Mouse (Mus musculus): ENCODE measurements around the gene Vmn1r235. TPM values are rescaled to one million over a fixed set of nuclear protein-coding genes. Genes with fewer than 3 reads are reported as not detected.
"Not testable (repeated sequence)": the region's sequence is repeated elsewhere in the genome, so short reads cannot be mapped to it uniquely, and the experiment has no call there.

Gene Vmn1r235
- polyA plus RNA-seq (2015; fragmentation: Nextera tagmentation; extraction: Ambion mirVana): not detected in 2 replicates

DNA sequence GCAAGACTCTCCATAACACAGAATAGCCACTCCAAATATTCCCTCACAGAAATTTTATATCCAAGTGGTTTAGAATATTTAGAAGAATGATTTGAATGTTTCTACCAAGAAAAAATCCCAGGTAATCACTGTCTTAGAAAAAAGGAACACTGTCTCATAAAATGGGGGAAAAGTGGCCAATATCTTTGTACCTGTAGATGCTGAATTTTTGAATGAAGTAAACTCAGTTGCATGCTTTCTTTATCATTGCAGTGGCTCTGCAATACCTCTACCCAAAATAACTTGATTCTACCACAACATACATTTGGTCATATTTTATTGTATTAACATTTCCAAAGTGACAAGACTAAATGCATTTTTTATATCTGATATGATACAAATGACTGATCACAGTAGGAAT lies at the start of gene Vmn1r235:
Vmn1r235 (plus strand) TSS at position 301 of the 400 bp plus-strand sequence.
- no peak within 1 kb of the TSS for H3K4me3 ChIP-seq (replicated peaks; ENCODE audit: low read length)
- no peak for ATAC-seq (ENCODE audit: insufficient read depth, low FRiP score)
- H3K9ac ChIP-seq (ENCODE audit: low read length): no peak within 1 kb of the TSS
- no peaks in the 10 kb centered on the region for H3K27me3 ChIP-seq (ENCODE audit: control insufficient read depth, insufficient read depth, low read length)
- no peak within 1 kb of the TSS for H3K4me2 ChIP-seq (ENCODE audit: low read depth, low read length)
- no peaks in the 10 kb centered on the region for H3K36me3 ChIP-seq (ENCODE audit: control insufficient read depth, insufficient read depth, low read length)
- no peaks in the 10 kb centered on the region for H3K4me1 ChIP-seq (ENCODE audit: control insufficient read depth, insufficient read depth, low read length)
- no peaks in the 10 kb centered on the region for H3K9me3 ChIP-seq (replicated peaks; ENCODE audit: control insufficient read depth, low read length)
- no peak within 1 kb of the TSS for H3K27ac ChIP-seq (ENCODE audit: low read length)

DNA sequence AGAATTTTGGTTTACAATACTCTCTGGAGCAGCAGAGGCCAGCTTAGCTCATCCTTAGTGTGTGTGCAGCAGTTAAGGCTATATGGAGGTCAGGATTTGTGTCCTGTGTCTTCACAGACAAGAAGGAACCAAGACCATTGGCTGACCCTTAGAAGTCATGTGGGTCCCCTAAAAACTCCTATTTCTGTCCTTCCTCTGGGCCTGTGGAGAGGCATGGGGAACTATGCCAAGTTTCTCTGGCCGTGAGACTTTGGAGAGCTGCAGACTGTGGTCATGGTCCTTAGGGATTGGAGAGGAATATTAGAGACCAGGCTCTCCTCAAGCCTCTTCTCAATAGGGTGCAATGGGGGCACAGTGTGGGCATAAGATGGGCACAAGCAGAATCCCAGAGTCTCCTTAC lies 45.1 kb upstream of the Vmn1r235 start:
- not testable (repeated sequence) for H3K4me3 ChIP-seq (replicated peaks; ENCODE audit: low read length); H3K27ac ChIP-seq (ENCODE audit: low read length); H3K27me3 ChIP-seq (ENCODE audit: control insufficient read depth, insufficient read depth, low read length); H3K9ac ChIP-seq (ENCODE audit: low read length); ATAC-seq (ENCODE audit: insufficient read depth, low FRiP score); H3K4me2 ChIP-seq (ENCODE audit: low read depth, low read length); H3K36me3 ChIP-seq (ENCODE audit: control insufficient read depth, insufficient read depth, low read length); H3K9me3 ChIP-seq (replicated peaks; ENCODE audit: control insufficient read depth, low read length); H3K4me1 ChIP-seq (ENCODE audit: control insufficient read depth, insufficient read depth, low read length)
- WGBS: 76% methylated on average over 1 of the region's 1 CpGs

DNA sequence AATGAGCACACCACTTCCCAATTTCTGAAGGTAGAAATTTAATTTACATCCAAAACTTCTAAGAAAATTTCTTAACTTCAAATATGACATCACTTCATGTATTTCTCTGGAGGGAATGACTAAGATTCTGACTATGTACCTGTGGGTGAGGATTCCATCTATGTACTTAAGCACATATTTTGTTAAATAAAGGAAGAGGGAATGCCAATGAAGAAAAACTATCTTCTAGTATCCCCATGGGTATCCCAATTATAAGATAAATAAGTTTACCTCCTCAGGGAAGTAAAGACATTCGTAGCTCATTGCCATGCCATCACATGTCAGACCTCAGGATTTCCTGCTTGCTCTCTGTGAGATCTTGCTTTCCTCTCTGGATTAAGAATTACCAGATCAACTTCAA lies 30.4 kb upstream of the Vmn1r235 start, which contains the start of gene Vmn1r234:
Vmn1r234 (plus strand) TSS at position 301 of the 400 bp plus-strand sequence.
- H3K36me3 ChIP-seq (ENCODE audit: control insufficient read depth, insufficient read depth, low read length): no peaks in the 10 kb centered on the region
- H3K4me3 ChIP-seq (replicated peaks; ENCODE audit: low read length): no peak within 1 kb of the TSS
- 77% methylated on average over 1 of the region's 1 CpGs for WGBS
- no peak within 1 kb of the TSS for H3K4me2 ChIP-seq (ENCODE audit: low read depth, low read length)
- ATAC-seq (ENCODE audit: insufficient read depth, low FRiP score): no peak
- H3K9ac ChIP-seq (ENCODE audit: low read length): no peak within 1 kb of the TSS
- H3K4me1 ChIP-seq (ENCODE audit: control insufficient read depth, insufficient read depth, low read length): no peaks in the 10 kb centered on the region
- no peaks in the 10 kb centered on the region for H3K27me3 ChIP-seq (ENCODE audit: control insufficient read depth, insufficient read depth, low read length)
- H3K9me3 ChIP-seq (replicated peaks; ENCODE audit: control insufficient read depth, low read length): no peaks in the 10 kb centered on the region
- no peak within 1 kb of the TSS for H3K27ac ChIP-seq (ENCODE audit: low read length)

DNA sequence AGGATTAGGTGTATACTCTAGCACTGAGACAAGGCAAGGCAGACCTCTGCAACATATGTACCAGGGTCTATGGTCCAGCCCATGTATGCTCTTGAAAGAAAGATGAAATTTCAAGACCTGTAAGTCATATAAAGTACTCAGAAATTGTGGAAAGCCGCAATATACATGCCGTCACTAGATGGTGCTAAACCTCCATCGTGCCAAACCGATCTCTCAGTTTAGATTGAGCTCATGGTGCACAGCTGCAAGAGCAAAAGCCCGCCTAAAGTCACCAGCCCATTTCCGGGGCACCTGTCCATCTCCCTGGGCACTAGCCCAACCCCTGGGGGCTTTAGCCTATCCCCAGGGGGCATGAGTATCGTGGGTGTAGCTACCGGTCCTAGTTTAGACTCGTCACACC lies 24.6 kb upstream of the Vmn1r235 start:
- 27% methylated on average over 9 of the region's 9 CpGs for WGBS
- no peak overlapping the region for H3K4me3 ChIP-seq (replicated peaks; ENCODE audit: low read length)
- H3K27ac ChIP-seq (ENCODE audit: low read length): no peak overlapping the region
- H3K27me3 ChIP-seq (ENCODE audit: control insufficient read depth, insufficient read depth, low read length): no peaks in the 10 kb centered on the region
- H3K4me1 ChIP-seq (ENCODE audit: control insufficient read depth, insufficient read depth, low read length): no peaks in the 10 kb centered on the region
- no peaks in the 10 kb centered on the region for H3K36me3 ChIP-seq (ENCODE audit: control insufficient read depth, insufficient read depth, low read length)
- H3K9ac ChIP-seq (ENCODE audit: low read length): no peak overlapping the region
- ATAC-seq (ENCODE audit: insufficient read depth, low FRiP score): no peak
- no peak overlapping the region for H3K4me2 ChIP-seq (ENCODE audit: low read depth, low read length)
- H3K9me3 ChIP-seq (replicated peaks; ENCODE audit: control insufficient read depth, low read length): no peaks in the 10 kb centered on the region

DNA sequence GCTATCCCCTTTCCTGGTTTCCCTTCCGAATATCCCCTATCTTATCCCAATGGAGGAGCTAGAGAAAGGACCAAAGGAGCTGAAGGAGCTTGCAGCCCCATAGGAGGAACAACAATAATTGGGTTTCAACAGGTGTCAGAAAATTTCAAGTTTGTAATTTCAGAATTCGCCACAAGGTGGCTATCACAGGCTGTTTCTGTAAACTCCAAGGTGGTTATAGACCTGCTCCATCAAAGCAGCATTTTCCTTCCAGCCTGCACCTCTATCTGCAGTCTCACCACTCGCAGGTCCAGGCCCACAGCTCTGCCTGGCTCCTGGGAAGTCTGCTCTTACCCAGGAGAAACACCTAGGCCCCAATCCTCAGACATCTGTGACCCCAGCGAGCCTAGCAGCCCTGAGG lies 15.9 kb downstream of the Vmn1r235 start:
- ATAC-seq (ENCODE audit: insufficient read depth, low FRiP score): no peak
- Histone ChIP-seq H3K4me1 (ENCODE audit: control insufficient read depth, insufficient read depth, low read length) (no peaks in the 10 kb centered on the region), H3K36me3 (ENCODE audit: control insufficient read depth, insufficient read depth, low read length) (no peaks in the 10 kb centered on the region), H3K9me3 (replicated peaks; ENCODE audit: control insufficient read depth, low read length) (no peaks in the 10 kb centered on the region), H3K27ac (ENCODE audit: low read length) (no peak overlapping the region), H3K4me3 (replicated peaks; ENCODE audit: low read length) (no peak overlapping the region), H3K9ac (ENCODE audit: low read length) (no peak overlapping the region), H3K4me2 (ENCODE audit: low read depth, low read length) (no peak overlapping the region), H3K27me3 (ENCODE audit: control insufficient read depth, insufficient read depth, low read length) (no peaks in the 10 kb centered on the region)
- 12% methylated on average over 4 of the region's 4 CpGs for WGBS

DNA sequence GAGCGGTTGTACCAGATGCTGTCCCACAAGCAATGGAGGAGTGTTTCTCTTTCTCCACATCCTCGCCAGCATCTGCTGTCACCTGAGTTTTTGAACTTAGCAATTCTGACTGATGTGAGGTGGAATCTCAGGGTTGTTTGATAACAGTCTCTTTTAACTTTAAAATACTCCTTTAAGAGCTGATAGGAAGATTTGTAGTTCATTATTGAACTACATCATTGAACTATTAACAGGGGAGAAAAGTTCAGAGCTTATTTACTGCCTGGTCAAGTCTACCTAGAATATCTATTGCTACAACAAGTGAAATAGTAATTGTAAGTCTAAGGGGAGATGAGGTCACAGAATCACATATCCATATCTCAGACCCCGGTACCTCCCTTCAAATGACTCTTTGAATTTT lies 26.4 kb downstream of the Vmn1r235 start, which contains the start of gene Vmn1r236:
Vmn1r236 (plus strand) TSS at position 301 of the 400 bp plus-strand sequence.
- H3K9me3 ChIP-seq (replicated peaks; ENCODE audit: control insufficient read depth, low read length): no peaks in the 10 kb centered on the region
- 73% methylated on average over 3 of the region's 3 CpGs for WGBS
- no peak for ATAC-seq (ENCODE audit: insufficient read depth, low FRiP score)
- H3K4me1 ChIP-seq (ENCODE audit: control insufficient read depth, insufficient read depth, low read length): no peaks in the 10 kb centered on the region
- H3K4me3 ChIP-seq (replicated peaks; ENCODE audit: low read length): no peak within 1 kb of the TSS
- H3K27me3 ChIP-seq (ENCODE audit: control insufficient read depth, insufficient read depth, low read length): no peaks in the 10 kb centered on the region
- no peak within 1 kb of the TSS for H3K27ac ChIP-seq (ENCODE audit: low read length)
- H3K36me3 ChIP-seq (ENCODE audit: control insufficient read depth, insufficient read depth, low read length): no peaks in the 10 kb centered on the region
- no peak within 1 kb of the TSS for H3K9ac ChIP-seq (ENCODE audit: low read length)
- H3K4me2 ChIP-seq (ENCODE audit: low read depth, low read length): no peak within 1 kb of the TSS

DNA sequence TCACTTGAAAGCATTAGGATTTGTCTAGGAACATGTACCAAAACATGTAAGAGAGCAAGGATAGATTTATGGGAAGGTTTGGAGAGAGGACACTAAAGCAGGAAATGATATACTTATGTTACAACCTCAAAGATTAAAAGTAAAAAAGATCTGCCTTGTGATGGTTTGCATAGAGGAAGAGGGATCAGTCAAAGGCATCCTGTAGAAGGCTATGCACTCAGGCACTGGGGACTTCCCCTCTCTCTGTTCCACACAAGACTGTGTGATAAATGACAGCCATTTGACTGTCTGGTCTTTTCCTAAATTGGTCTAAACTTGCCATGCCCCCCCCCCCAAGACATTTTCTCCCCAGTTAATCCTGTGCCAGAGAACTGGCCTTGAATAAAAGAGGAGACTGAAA lies 28.2 kb downstream of the Vmn1r235 start:
- Histone ChIP-seq H3K27me3 (ENCODE audit: control insufficient read depth, insufficient read depth, low read length) (no peaks in the 10 kb centered on the region), H3K9ac (ENCODE audit: low read length) (no peak overlapping the region), H3K4me1 (ENCODE audit: control insufficient read depth, insufficient read depth, low read length) (no peaks in the 10 kb centered on the region), H3K27ac (ENCODE audit: low read length) (no peak overlapping the region), H3K4me2 (ENCODE audit: low read depth, low read length) (no peak overlapping the region), H3K36me3 (ENCODE audit: control insufficient read depth, insufficient read depth, low read length) (no peaks in the 10 kb centered on the region), H3K4me3 (replicated peaks; ENCODE audit: low read length) (no peak overlapping the region), H3K9me3 (replicated peaks; ENCODE audit: control insufficient read depth, low read length) (no peaks in the 10 kb centered on the region)
- no peak for ATAC-seq (ENCODE audit: insufficient read depth, low FRiP score)

DNA sequence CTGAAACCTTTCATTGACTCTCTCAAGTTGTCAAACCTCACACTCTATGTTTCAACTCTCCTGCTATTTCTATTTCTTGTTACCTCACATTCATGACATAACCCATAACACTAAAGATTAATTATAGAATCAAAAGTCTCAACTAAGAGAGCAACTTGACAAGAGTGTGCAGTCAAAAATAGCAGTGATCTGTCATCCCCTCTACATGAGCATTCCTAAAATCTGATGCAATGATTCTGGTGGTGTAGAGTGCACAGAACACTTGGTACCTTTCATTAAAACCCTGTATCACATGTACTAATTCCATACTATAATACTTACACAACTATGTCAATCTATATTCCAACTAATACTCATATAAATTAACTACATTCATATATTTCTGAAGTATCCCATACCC lies 33.5 kb downstream of the Vmn1r235 start:
- Histone ChIP-seq H3K9me3 (replicated peaks; ENCODE audit: control insufficient read depth, low read length) (no peaks in the 10 kb centered on the region), H3K27ac (ENCODE audit: low read length) (no peak overlapping the region), H3K4me1 (ENCODE audit: control insufficient read depth, insufficient read depth, low read length) (no peaks in the 10 kb centered on the region), H3K4me2 (ENCODE audit: low read depth, low read length) (no peak overlapping the region), H3K36me3 (ENCODE audit: control insufficient read depth, insufficient read depth, low read length) (no peaks in the 10 kb centered on the region), H3K27me3 (ENCODE audit: control insufficient read depth, insufficient read depth, low read length) (no peaks in the 10 kb centered on the region), H3K4me3 (replicated peaks; ENCODE audit: low read length) (no peak overlapping the region), H3K9ac (ENCODE audit: low read length) (no peak overlapping the region)
- ATAC-seq (ENCODE audit: insufficient read depth, low FRiP score): no peak

DNA sequence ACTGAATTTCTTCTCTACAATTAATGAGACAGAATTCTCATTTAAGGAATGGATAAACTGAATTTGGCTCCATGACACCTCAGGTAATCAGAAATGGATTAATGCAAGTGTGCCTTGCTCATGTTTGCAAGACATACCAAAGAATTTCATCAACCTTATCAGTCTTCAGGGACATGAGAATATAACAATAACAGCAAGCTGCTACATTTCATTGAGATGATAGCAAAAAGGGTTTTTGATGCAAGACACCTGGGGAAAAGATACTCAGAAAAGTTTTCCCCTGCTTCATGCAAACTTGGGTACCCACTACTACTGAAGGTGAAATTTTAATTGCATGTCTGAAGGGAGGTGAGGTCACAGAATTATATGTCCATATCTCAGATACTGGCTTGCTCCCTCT lies 55.4 kb downstream of the Vmn1r235 start, which contains the start of gene Vmn1r237:
Vmn1r237 (plus strand) TSS at position 301 of the 400 bp plus-strand sequence.
- Histone ChIP-seq H3K36me3 (ENCODE audit: control insufficient read depth, insufficient read depth, low read length) (no peaks in the 10 kb centered on the region), H3K4me1 (ENCODE audit: control insufficient read depth, insufficient read depth, low read length) (no peaks in the 10 kb centered on the region), H3K9me3 (replicated peaks; ENCODE audit: control insufficient read depth, low read length) (no peaks in the 10 kb centered on the region), H3K27ac (ENCODE audit: low read length) (no peak within 1 kb of the TSS), H3K9ac (ENCODE audit: low read length) (no peak within 1 kb of the TSS), H3K27me3 (ENCODE audit: control insufficient read depth, insufficient read depth, low read length) (no peaks in the 10 kb centered on the region), H3K4me3 (replicated peaks; ENCODE audit: low read length) (no peak within 1 kb of the TSS), H3K4me2 (ENCODE audit: low read depth, low read length) (no peak within 1 kb of the TSS)
- no peak for ATAC-seq (ENCODE audit: insufficient read depth, low FRiP score)

All from stomach, embryonic 16.5 days (tissue).